Mouse (Mus musculus): ENCODE results near the gene Alpi. TPM values are rescaled to one million over a fixed set of nuclear protein-coding genes. Genes with fewer than 3 reads are reported as not detected.
A peak's percentile ranks its signal among the peaks of the same experiment; 100 is the strongest.

The Alpi gene
- polyA plus RNA-seq, 1 experiment from 2014 or later, result not detected

- no peak overlapping the region for H3K9ac ChIP-seq (ENCODE audit: low read length)
- H3K9me3 ChIP-seq (ENCODE audit: control insufficient read depth, low read length), result no peaks in the 10 kb centered on the region
- H3K4me2 ChIP-seq (ENCODE audit: low read depth, low read length, severe bottlenecking), result no peak overlapping the region
- WGBS, result 36% methylated on average over 9 of the region's 9 CpGs
- H3K27ac ChIP-seq (ENCODE audit: low read depth, low read length), result no peak overlapping the region
- H3K36me3 ChIP-seq (ENCODE audit: control insufficient read depth, insufficient read depth, low read length), result no peaks in the 10 kb centered on the region
- peak; percentile 64 for DNase-seq (ENCODE audit: low spot score)
- ATAC-seq (replicated peaks; ENCODE audit: low FRiP score), result no peak
- no peaks in the 10 kb centered on the region for H3K27me3 ChIP-seq (ENCODE audit: control insufficient read depth, insufficient read depth, low read length)
- H3K4me1 ChIP-seq (replicated peaks; ENCODE audit: control insufficient read depth, insufficient read depth, low read length), result no peaks in the 10 kb centered on the region
- H3K4me3 ChIP-seq (ENCODE audit: low read depth, low read length), result no peak overlapping the region
Measured at GRCm38 (mm10) chr1:87111719-87112354, 10.4 kb upstream of the Alpi start.

- no peak for ATAC-seq (replicated peaks; ENCODE audit: low FRiP score)
- DNase-seq (ENCODE audit: low spot score), result no peak
- Histone ChIP-seq H3K4me1 (replicated peaks; ENCODE audit: control insufficient read depth, insufficient read depth, low read length) (no peaks in the 10 kb centered on the region), H3K4me2 (ENCODE audit: low read depth, low read length, severe bottlenecking) (no peak overlapping the region), H3K9ac (ENCODE audit: low read length) (no peak overlapping the region), H3K9me3 (ENCODE audit: control insufficient read depth, low read length) (no peaks in the 10 kb centered on the region), H3K36me3 (ENCODE audit: control insufficient read depth, insufficient read depth, low read length) (no peaks in the 10 kb centered on the region), H3K27me3 (ENCODE audit: control insufficient read depth, insufficient read depth, low read length) (no peaks in the 10 kb centered on the region), H3K4me3 (ENCODE audit: low read depth, low read length) (no peak overlapping the region), H3K27ac (ENCODE audit: low read depth, low read length) (no peak overlapping the region)
- WGBS, result 81% methylated on average over 4 of the region's 4 CpGs
Measured at GRCm38 (mm10) chr1:87108564-87108963, 7.2 kb upstream of the Alpi start.

- no peak overlapping the region for H3K4me2 ChIP-seq (ENCODE audit: low read depth, low read length, severe bottlenecking)
- H3K27me3 ChIP-seq (ENCODE audit: control insufficient read depth, insufficient read depth, low read length), result no peaks in the 10 kb centered on the region
- no peak overlapping the region for H3K27ac ChIP-seq (ENCODE audit: low read depth, low read length)
- H3K36me3 ChIP-seq (ENCODE audit: control insufficient read depth, insufficient read depth, low read length), result no peaks in the 10 kb centered on the region
- no peak for ATAC-seq (replicated peaks; ENCODE audit: low FRiP score)
- DNase-seq (ENCODE audit: low spot score), result no peak
- H3K9ac ChIP-seq (ENCODE audit: low read length), result no peak overlapping the region
- H3K9me3 ChIP-seq (ENCODE audit: control insufficient read depth, low read length), result no peaks in the 10 kb centered on the region
- no peak overlapping the region for H3K4me3 ChIP-seq (ENCODE audit: low read depth, low read length)
- no peaks in the 10 kb centered on the region for H3K4me1 ChIP-seq (replicated peaks; ENCODE audit: control insufficient read depth, insufficient read depth, low read length)
- WGBS, result 82% methylated on average over 8 of the region's 8 CpGs
Measured at GRCm38 (mm10) chr1:87106536-87106935, 5.1 kb upstream of the Alpi start.

GRCm38 (mm10) chr1:87103936-87104335, 2.5 kb upstream of the Alpi start:
- no peak for DNase-seq (ENCODE audit: low spot score)
- Histone ChIP-seq H3K4me2 (ENCODE audit: low read depth, low read length, severe bottlenecking) (no peak overlapping the region), H3K36me3 (ENCODE audit: control insufficient read depth, insufficient read depth, low read length) (no peaks in the 10 kb centered on the region), H3K9ac (ENCODE audit: low read length) (no peak overlapping the region), H3K9me3 (ENCODE audit: control insufficient read depth, low read length) (no peaks in the 10 kb centered on the region), H3K27ac (ENCODE audit: low read depth, low read length) (no peak overlapping the region), H3K4me3 (ENCODE audit: low read depth, low read length) (no peak overlapping the region), H3K27me3 (ENCODE audit: control insufficient read depth, insufficient read depth, low read length) (peaks cover under 1% of the 10 kb centered on the region; the same call in 1 of the 2 replicates), H3K4me1 (replicated peaks; ENCODE audit: control insufficient read depth, insufficient read depth, low read length) (no peaks in the 10 kb centered on the region)
- 86% methylated on average over 1 of the region's 1 CpGs for WGBS
- no peak for ATAC-seq (replicated peaks; ENCODE audit: low FRiP score)

GRCm38 (mm10) chr1:87102114-87102513, 708 bp upstream of the Alpi start:
- no peak overlapping the region for H3K27ac ChIP-seq (ENCODE audit: low read depth, low read length)
- H3K9me3 ChIP-seq (ENCODE audit: control insufficient read depth, low read length), result no peaks in the 10 kb centered on the region
- no peak for DNase-seq (ENCODE audit: low spot score)
- WGBS, result 82% methylated on average over 3 of the region's 3 CpGs
- H3K9ac ChIP-seq (ENCODE audit: low read length), result no peak overlapping the region
- no peak overlapping the region for H3K4me3 ChIP-seq (ENCODE audit: low read depth, low read length)
- H3K4me2 ChIP-seq (ENCODE audit: low read depth, low read length, severe bottlenecking), result no peak overlapping the region
- peaks cover 3% of the 10 kb centered on the region; the same call in 1 of the 2 replicates for H3K27me3 ChIP-seq (ENCODE audit: control insufficient read depth, insufficient read depth, low read length)
- no peak for ATAC-seq (replicated peaks; ENCODE audit: low FRiP score)
- no peaks in the 10 kb centered on the region for H3K36me3 ChIP-seq (ENCODE audit: control insufficient read depth, insufficient read depth, low read length)
- no peaks in the 10 kb centered on the region for H3K4me1 ChIP-seq (replicated peaks; ENCODE audit: control insufficient read depth, insufficient read depth, low read length)

- Histone ChIP-seq H3K27me3 (ENCODE audit: control insufficient read depth, insufficient read depth, low read length) (peaks cover 3% of the 10 kb centered on the region; the same call in 1 of the 2 replicates), H3K4me1 (replicated peaks; ENCODE audit: control insufficient read depth, insufficient read depth, low read length) (no peaks in the 10 kb centered on the region), H3K9me3 (ENCODE audit: control insufficient read depth, low read length) (no peaks in the 10 kb centered on the region), H3K9ac (ENCODE audit: low read length) (no peak overlapping the region), H3K4me3 (ENCODE audit: low read depth, low read length) (no peak overlapping the region), H3K27ac (ENCODE audit: low read depth, low read length) (no peak overlapping the region), H3K4me2 (ENCODE audit: low read depth, low read length, severe bottlenecking) (peak overlapping the region; percentile 40), H3K36me3 (ENCODE audit: control insufficient read depth, insufficient read depth, low read length) (no peaks in the 10 kb centered on the region)
- ATAC-seq (replicated peaks; ENCODE audit: low FRiP score), result peak; percentile 80
- DNase-seq (ENCODE audit: low spot score), result peak; percentile 86
- WGBS, result 12% methylated on average over 30 of the region's 30 CpGs
Measured at GRCm38 (mm10) chr1:87098358-87098975, 2.9 kb downstream of the Alpi start.

GRCm38 (mm10) chr1:87095642-87096041, 5.8 kb downstream of the Alpi start:
- Histone ChIP-seq H3K4me1 (replicated peaks; ENCODE audit: control insufficient read depth, insufficient read depth, low read length) (no peaks in the 10 kb centered on the region), H3K4me2 (ENCODE audit: low read depth, low read length, severe bottlenecking) (no peak overlapping the region), H3K9ac (ENCODE audit: low read length) (no peak overlapping the region), H3K36me3 (ENCODE audit: control insufficient read depth, insufficient read depth, low read length) (no peaks in the 10 kb centered on the region), H3K27me3 (ENCODE audit: control insufficient read depth, insufficient read depth, low read length) (peaks cover 3% of the 10 kb centered on the region; the same call in 1 of the 2 replicates), H3K27ac (ENCODE audit: low read depth, low read length) (no peak overlapping the region), H3K4me3 (ENCODE audit: low read depth, low read length) (no peak overlapping the region), H3K9me3 (ENCODE audit: control insufficient read depth, low read length) (no peaks in the 10 kb centered on the region)
- WGBS, result 78% methylated on average over 8 of the region's 8 CpGs
- ATAC-seq (replicated peaks; ENCODE audit: low FRiP score) (no peak), DNase-seq (ENCODE audit: low spot score) (no peak)

GRCm38 (mm10) chr1:87089828-87090227, 11.6 kb downstream of the Alpi start, which contains the start of gene Alppl2:
TSS of gene Alppl2 (minus strand) at chr1:87089928.
- WGBS, result 81% methylated on average over 4 of the region's 4 CpGs
- no peak for ATAC-seq (replicated peaks; ENCODE audit: low FRiP score)
- DNase-seq (ENCODE audit: low spot score), result no peak
- H3K4me3 ChIP-seq (ENCODE audit: low read depth, low read length), result no peak within 1 kb of the TSS
- no peak within 1 kb of the TSS for H3K27ac ChIP-seq (ENCODE audit: low read depth, low read length)
- H3K4me2 ChIP-seq (ENCODE audit: low read depth, low read length, severe bottlenecking), result no peak within 1 kb of the TSS
- H3K9ac ChIP-seq (ENCODE audit: low read length), result no peak within 1 kb of the TSS
- no peaks in the 10 kb centered on the region for H3K36me3 ChIP-seq (ENCODE audit: control insufficient read depth, insufficient read depth, low read length)
- H3K9me3 ChIP-seq (ENCODE audit: control insufficient read depth, low read length), result no peaks in the 10 kb centered on the region
- H3K27me3 ChIP-seq (ENCODE audit: control insufficient read depth, insufficient read depth, low read length), result no peaks in the 10 kb centered on the region
- no peaks in the 10 kb centered on the region for H3K4me1 ChIP-seq (replicated peaks; ENCODE audit: control insufficient read depth, insufficient read depth, low read length)

- no peak overlapping the region for H3K4me3 ChIP-seq (ENCODE audit: low read depth, low read length)
- H3K4me1 ChIP-seq (replicated peaks; ENCODE audit: control insufficient read depth, insufficient read depth, low read length), result no peaks in the 10 kb centered on the region
- H3K27ac ChIP-seq (ENCODE audit: low read depth, low read length), result no peak overlapping the region
- no peaks in the 10 kb centered on the region for H3K27me3 ChIP-seq (ENCODE audit: control insufficient read depth, insufficient read depth, low read length)
- no peak overlapping the region for H3K4me2 ChIP-seq (ENCODE audit: low read depth, low read length, severe bottlenecking)
- WGBS, result 87% methylated on average over 11 of the region's 11 CpGs
- DNase-seq (ENCODE audit: low spot score) (no peak), ATAC-seq (replicated peaks; ENCODE audit: low FRiP score) (no peak)
- H3K9ac ChIP-seq (ENCODE audit: low read length), result no peak overlapping the region
- H3K9me3 ChIP-seq (ENCODE audit: control insufficient read depth, low read length), result no peaks in the 10 kb centered on the region
- H3K36me3 ChIP-seq (ENCODE audit: control insufficient read depth, insufficient read depth, low read length), result no peaks in the 10 kb centered on the region
Measured at GRCm38 (mm10) chr1:87089251-87089650, 12.2 kb downstream of the Alpi start.
